Mouse (Mus musculus) hematopoietic stem cell, adult 5-6 weeks (primary cell): ENCODE results near the gene Hoxa1. TPM values are rescaled to one million over a fixed set of nuclear protein-coding genes. Genes with fewer than 3 reads are reported as not detected.

Experiments
- ATAC-seq, 2 experiments: fragments of 125-278 bp in 1 of 2; replicated peaks in 1 of 2; 2 replicates each; pipeline ENCODE4 v1.8.0; 2016 to 2017; ENCODE audit warnings: inconsistent platforms in 2 of 2, mild to moderate bottlenecking in 2 of 2, moderate number of reproducible peaks in 2 of 2, low read depth in 1 of 2, moderate TSS enrichment in 1 of 2; ENCODE audit not compliant: low FRiP score in 2 of 2, poor library complexity in 2 of 2, severe bottlenecking in 2 of 2, insufficient read depth in 1 of 2, low TSS enrichment in 1 of 2
- total RNA-seq: library from RNA; stranded (forward); fragments of 172-1452, 232-1000 nt; gene quantifications from 2 replicates; pipeline ENCODE4 v1.2.3, GENCODE M21; 2017

The Hoxa1 gene
- total RNA-seq, 1 experiment from 2014 or later = not detected

- peak; percentile 46 to 87 for ATAC-seq
Observed at GRCm38 (mm10) chr6:52191860-52192550, 33.9 kb upstream of the Hoxa1 start.

- ATAC-seq = no peak
Observed at GRCm38 (mm10) chr6:52190906-52191810, 33.0 kb upstream of the Hoxa1 start, which contains the start of gene Hoxa4. Hoxa4 (minus strand) TSS chr6:52191753.

- ATAC-seq = no peak
Observed at GRCm38 (mm10) chr6:52190410-52190809, 32.3 kb upstream of the Hoxa1 start.

- ATAC-seq = no peak
Observed at GRCm38 (mm10) chr6:52189909-52190308, 31.8 kb upstream of the Hoxa1 start.

GRCm38 (mm10) chr6:52189172-52189591, 31.1 kb upstream of the Hoxa1 start:
- ATAC-seq = no peak

GRCm38 (mm10) chr6:52186500-52186899, 28.4 kb upstream of the Hoxa1 start:
- ATAC-seq = no peak

DNA sequence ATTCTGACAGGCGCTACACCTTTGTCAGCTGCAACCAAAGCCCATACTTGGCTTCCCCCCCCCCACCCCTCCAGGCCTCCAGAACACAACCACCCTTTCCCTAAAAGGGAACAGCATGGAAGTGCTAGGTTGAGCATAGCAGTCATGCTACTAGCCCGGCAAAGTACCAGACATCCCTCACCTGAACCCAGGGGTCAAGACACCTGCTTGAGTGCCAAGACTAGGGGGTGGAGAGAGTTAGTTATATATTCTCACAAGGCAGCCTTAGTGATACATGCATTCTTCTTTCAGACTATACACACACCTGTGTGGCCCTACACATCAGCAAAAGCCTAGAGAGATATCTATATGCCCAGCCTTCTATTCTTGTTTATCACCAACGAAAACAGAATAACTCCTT, 27.7 kb upstream of the Hoxa1 start:
- ATAC-seq = no peak

- ATAC-seq = no peak
Observed at GRCm38 (mm10) chr6:52185222-52185621, 27.1 kb upstream of the Hoxa1 start.

- ATAC-seq = no peak
Observed at GRCm38 (mm10) chr6:52184668-52185067, 26.6 kb upstream of the Hoxa1 start.

DNA sequence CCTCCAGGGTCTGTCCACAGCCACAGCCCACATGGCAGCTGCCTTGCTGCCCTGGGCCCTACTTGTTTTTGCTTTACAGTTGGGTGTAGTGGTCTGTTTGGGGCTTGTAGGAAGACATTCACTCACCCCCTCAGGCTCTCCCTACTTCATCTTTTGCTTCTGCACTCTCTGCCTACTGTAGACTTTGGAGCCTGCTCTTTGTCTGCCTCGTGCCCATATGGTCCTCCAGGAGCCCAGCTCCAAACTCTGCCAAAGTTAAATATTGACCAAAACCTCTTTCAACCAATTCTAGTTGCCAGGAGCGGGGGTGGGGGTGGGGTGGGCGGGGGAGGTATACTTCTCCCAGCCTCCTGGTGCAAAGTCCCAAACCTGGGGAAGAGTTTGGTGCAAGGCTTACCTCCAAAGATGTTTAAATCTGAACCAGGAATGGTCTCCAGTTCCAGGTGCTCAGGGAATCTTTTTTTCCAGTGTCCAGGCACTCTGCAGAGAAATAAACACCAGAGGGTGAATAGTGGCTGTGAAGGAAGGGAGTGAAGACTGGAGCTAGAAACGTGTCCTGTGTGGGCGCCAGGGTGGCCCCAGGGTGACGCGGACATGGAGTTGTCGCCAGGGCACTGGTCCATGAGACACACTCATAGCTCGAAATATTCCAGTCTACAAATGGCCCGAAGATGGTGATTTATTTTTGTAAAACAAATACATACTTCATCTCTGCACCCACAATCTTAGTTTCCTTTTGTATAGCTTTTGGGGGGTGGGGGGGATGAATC, 25.4 kb upstream of the Hoxa1 start:
- ATAC-seq = no peak

GRCm38 (mm10) chr6:52182793-52183192, 24.7 kb upstream of the Hoxa1 start:
- ATAC-seq = no peak

DNA sequence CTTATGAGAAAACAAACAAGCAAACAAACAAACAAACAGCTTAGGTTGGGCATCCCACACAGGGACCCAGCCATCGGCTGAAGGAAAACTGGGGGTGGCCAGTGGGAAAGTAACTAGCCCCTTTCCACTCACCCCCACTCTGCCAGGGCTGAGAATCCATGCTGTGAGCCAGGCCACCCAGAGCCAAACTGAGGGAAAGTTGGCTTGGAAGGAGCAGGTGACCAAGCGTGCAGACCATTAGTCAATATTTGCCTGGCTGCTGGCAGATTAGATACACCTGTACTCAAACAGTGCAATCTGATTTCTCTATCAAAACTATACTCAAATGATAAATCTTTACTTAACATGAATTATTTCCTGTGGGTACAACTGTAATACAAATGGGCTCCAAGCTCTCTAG, 23.9 kb upstream of the Hoxa1 start:
- ATAC-seq = no peak

GRCm38 (mm10) chr6:52180726-52181125, 22.6 kb upstream of the Hoxa1 start:
- no peak for ATAC-seq

GRCm38 (mm10) chr6:52180213-52180710, 22.1 kb upstream of the Hoxa1 start:
- no peak for ATAC-seq

- no peak for ATAC-seq
Observed at GRCm38 (mm10) chr6:52179690-52180089, 21.6 kb upstream of the Hoxa1 start.

DNA sequence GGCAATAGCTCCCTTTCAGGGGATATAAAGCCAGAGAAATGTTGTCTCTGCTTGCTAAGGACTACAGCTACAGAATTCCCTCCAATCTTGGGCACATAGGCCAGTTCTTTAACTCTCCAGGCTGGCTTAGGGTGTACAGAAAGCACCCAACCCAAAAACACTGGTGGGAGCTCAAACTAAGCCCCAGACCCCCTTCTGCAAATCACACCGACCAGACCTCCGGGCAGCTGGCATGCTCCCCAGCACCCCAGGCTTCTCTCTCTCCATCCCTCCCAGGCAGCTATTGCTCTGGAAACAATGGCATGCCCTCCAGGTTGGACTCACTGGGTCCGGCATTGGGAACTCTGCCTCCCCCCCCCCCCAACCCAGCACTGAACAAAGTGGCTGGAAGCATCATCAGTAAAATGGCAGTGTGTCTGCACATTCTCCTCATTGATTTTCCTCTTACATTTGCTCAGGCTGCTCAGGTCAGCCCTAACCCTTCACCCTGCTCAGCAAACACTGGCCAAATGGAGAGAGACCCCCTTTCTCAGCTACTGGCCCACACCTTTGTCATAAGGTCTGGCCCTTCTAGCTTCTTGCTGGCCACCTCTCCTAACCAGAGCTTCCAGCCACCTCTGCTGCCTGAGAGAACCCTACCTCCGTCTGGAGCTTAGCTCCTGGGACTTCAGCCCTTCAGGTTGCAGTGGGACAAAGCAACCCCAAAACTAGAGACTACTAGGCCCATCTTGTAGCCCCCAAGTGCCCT, 21.0 kb upstream of the Hoxa1 start:
- ATAC-seq = no peak

- ATAC-seq = no peak
Observed at GRCm38 (mm10) chr6:52177806-52178205, 19.7 kb upstream of the Hoxa1 start.
